Mouse (Mus musculus) gastrocnemius, postnatal 4 days (tissue): ENCODE results near the gene Tnfrsf1a. TPM values are rescaled to one million over a fixed set of nuclear protein-coding genes. Genes with fewer than 3 reads are reported as not detected.
"Not testable (repeated sequence)": the region's sequence is repeated elsewhere in the genome, so short reads cannot be mapped to it uniquely, and the experiment has no call there.

Source experiments
- DNase-seq, 2 experiments: peaks; one replicate each; pipeline ENCODE4 v3.0.0; 2021 to 2022; ENCODE audit warnings: low spot score in 2 of 2, mixed read lengths in 2 of 2
- long read RNA-seq, 2 experiments: library from polyadenylated mRNA; stranded (forward); transcript quantifications; one replicate each; pipeline ENCODE4 v2.0.0; 2021
- total RNA-seq, 2 experiments: library from RNA; stranded (reverse); gene quantifications; 2 replicates each; pipeline ENCODE4 v1.2.3; 2021

Tnfrsf1a gene
- total RNA-seq: 10 to 100 TPM; 59.8 to 60.1 TPM
- long read RNA-seq, experiment 1, transcript Tnfrsf1a-201 (10 exons, 2,156 nt): major isoform, 36 of 48 reads
- long read RNA-seq, experiment 1, partial matches to known transcripts: 5 of 48 reads
- long read RNA-seq, experiment 1, other reads (novel, unspliced or antisense): 7 of 48 reads
- long read RNA-seq, experiment 2, transcript Tnfrsf1a-201 (10 exons, 2,156 nt): major isoform, 25 of 34 reads
- long read RNA-seq, experiment 2, partial matches to known transcripts: 3 of 34 reads
- long read RNA-seq, experiment 2, other reads (novel, unspliced or antisense): 6 of 34 reads

DNA sequence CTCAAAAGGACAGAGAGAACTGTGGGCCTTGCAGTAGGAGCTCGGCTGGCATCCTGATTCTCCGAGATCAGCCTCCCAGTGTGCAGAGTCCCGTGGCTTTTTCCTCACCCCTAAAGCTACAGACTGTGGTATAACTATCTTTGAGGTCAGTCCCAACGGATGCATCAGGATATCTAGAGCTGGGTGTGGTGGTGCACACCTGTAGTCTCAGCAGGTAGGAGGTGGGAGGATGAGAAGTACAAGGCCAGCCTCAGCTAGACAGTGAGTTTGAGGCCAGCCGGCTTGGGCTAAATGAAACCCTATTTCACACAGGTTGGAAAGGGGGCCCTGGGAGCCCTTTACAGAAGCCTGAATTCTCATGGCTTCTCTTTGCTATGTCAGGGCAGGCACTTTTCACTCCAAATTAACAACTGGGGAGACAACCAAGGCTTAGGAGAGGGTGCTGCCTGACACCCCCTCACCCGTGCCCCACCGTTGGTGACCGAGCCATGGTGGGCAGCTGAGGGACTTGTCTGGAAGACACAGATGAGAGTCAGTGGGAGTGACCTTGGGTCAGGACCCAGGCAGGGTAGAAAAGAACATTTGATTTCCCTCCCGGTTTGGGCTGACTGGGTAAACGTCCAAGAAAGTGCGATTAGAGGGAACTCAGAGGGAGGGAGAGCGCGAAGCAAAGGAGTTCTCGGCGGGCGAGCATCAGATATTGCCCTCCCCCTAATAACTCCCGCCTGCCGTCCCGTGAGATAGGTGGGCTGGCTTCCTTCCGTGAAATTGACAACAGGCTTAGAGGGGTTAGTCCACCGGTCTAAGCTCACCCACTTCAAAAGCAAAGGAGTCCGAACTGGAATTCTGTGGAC is at the start of gene Tnfrsf1a:
Gene Tnfrsf1a (plus strand): TSS at position 642 of the 854 bp plus-strand sequence.
- DNase-seq: peak in 1 of 2 experiments; percentile 37

DNA sequence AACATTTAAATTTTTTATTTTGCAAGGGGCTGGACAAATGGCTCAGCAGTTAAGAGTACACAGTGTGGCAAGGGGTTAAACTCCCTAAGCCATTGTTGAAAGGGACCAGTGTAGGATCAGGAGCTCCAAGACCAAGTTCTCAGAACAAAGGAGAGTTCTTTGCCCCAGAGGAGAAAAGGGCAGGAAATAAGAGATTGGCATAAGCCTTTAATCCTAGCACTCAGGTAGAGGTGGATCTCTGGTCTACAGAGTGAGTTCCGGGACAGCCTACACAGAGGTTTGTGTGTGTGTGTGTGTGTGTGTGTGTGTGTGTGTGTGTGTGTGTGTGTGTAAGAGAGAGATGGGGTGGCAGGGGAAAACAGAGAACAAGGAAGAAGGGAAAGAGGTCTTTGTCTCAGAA is 48.2 kb upstream of the Tnfrsf1a start:
- no peak for DNase-seq

DNA sequence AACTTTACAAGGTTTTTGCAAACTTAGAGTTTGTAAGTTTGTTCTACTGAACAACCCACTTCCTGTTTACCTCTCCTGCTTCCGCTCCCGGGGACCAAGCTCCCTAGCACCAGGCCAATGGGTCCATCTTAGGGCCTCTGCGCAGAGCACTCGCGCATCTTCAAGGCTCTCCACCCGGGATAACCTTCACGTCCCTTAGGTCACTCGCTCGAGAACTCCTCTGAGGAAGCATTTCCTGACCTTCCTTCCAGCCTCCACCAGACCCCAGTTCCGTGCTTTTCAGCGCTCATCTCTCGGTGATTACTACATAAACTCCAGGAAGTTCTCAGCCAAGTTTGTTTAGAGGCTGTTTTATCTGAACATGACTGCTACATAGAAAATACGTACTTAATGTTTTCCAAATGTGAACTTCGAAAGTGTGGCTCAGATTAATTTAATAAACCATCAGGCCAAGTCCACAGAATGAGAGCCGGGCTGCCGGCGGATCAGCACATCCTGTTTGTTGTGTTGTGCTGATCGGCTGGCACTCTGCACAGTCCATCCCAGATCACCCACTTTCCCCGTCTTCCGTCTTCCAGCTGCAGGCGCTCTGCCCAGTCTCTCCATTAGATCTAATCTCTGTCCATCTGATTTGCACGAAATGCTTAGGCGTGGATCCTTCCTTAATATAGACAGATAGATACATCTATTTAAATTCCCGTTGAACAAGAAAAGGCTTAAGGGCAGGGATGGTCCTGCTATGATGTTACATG is 46.8 kb upstream of the Tnfrsf1a start:
- DNase-seq: no peak

- no peak for DNase-seq
Observed at GRCm38 (mm10) chr6:125303242-125303641, 45.9 kb upstream of the Tnfrsf1a start.

DNA sequence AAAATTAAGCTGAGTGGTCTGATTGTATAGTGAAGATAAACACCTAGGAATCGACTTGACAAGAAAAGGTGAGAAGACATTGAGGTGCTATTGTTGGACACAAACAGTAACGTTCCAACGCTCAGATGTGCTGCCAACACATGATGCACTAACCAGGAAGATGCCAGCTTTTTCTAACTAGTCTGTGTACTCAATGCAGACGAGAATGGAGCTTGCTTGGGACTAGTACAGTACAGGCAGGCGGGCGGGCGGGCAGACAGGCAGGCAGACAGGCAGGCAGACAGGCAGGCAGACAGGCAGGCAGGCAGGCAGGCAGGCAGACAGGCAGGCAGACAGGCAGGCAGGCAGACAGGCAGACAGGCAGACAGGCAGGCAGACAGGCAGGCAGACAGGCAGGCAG is 44.8 kb upstream of the Tnfrsf1a start:
- not testable (repeated sequence) for DNase-seq

DNA sequence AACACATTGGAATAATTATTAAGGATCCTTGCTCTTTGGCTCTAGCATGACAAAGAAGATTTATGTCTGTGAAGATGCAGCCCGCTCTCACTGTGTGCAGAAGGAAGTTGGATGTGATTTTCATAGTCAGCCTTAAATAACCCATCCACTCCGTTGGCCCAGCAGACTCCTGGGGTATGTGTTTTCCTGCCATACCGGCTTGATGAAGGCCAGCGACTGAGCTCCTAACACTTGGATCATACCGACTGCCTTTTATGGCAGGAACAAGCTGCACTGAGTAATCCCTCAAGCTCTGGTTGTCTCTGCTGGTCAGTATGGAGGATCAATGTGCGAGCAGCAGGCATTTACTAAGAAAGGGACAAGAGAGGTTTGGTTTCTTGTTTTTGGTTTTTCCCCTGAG is 43.7 kb upstream of the Tnfrsf1a start:
- no peak for DNase-seq

DNA sequence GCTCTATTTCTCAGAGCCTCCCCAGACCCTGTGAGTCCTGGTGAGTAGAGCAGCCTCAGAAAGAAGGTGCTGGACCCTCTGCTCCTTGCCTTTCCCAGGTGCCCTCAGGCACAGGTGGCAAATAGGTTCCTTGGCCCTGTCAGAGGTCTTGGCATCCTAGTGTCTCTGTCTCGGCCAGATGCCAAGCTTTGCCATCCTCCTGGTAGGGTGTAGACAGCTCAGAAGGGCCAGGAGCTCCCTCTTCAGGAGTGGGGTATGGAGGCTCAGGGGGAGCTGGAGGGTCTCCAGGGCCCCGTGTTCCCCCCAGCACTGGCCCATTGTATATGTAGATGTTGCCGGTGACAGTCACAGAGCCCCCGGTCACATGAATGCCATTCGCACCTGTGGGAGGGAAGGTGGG is 42.1 kb upstream of the Tnfrsf1a start:
- DNase-seq: no peak

DNA sequence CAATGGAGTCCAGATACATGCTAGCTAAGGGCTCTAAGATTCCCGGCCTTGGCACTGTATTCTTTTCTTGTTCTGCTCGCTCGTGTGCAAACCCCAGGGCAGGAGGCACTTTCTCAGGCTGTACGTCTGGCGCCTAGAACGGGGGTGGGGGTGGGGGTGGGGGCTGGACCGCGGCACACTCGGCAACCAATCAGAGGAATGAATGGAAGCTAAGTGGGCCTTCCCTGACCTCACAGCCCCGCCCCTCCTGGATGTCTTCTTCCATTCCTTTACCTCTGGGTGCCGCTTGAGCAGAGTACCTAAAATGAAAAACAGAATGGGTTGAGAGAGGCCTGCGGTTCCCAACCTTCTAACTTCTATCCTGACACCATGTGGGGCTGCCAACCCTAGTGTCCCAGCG is 40.2 kb upstream of the Tnfrsf1a start:
- no peak for DNase-seq

DNA sequence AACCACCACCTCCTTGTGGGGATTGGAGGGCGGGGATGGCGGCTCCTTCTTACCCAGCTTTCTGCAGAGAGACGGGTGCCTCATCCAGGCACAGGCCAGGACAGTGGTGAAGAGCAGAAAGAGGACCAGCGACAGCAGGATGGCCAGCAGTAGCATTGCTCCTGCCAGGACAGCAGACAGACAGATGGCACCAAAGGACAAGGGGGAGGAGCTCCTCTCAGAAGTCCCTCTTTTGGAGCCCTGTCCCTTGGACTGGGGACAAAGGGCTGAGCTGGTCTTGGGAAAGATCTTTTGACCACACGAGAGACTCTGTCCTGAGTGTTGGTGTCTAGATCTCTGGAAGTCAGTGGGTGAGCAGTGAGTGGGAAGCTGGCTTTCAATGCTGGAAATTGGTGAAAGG is 39.8 kb upstream of the Tnfrsf1a start:
- DNase-seq: no peak

DNA sequence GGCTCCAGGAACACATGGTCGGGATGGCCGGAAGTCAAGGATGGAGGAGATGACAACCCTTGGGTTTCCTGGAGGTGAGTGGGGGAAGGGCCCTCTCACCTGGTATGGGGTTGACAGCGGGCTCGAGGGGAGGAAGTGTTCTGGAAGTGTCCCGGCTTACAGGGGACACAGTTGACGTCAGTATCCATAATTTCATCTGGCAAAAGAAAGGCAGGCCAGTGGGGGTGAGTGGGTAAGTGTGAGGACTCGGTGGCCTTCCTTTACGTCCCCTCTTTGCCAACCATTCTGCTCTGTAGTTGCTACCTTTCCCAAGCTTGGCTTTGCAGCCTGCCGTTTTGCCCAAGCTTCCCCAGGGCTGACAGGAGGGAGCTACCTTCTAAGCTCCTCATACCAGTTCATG is 37.0 kb upstream of the Tnfrsf1a start:
- no peak for DNase-seq

GRCm38 (mm10) chr6:125312581-125313355 is 36.4 kb upstream of the Tnfrsf1a start:
- DNase-seq: peak in 1 of 2 experiments; percentile 17

- DNase-seq: peak; percentile 84 to 90
Observed at GRCm38 (mm10) chr6:125313546-125314230, 35.5 kb upstream of the Tnfrsf1a start, which contains the start of gene Ltbr. TSS of gene Ltbr (minus strand) at chr6:125313885.

DNA sequence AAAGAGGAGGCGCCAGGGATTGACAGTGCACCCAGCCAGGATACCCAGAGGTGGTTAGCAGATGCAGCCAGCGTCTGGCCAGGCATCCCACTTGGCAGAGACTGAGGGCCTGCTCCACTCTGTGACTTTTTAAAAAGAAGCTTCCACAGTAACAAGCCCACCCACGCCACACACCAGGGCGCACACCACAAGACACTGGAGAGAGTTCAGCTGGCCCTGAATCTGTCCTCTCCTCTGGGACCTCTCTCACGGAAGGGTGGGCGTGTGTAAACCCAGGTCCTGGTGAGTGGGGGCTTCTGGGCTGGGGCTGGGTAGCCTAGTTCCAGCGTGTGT is 35.0 kb upstream of the Tnfrsf1a start:
- DNase-seq: no peak

- no peak for DNase-seq
Observed at GRCm38 (mm10) chr6:125314746-125315145, 34.4 kb upstream of the Tnfrsf1a start.

DNA sequence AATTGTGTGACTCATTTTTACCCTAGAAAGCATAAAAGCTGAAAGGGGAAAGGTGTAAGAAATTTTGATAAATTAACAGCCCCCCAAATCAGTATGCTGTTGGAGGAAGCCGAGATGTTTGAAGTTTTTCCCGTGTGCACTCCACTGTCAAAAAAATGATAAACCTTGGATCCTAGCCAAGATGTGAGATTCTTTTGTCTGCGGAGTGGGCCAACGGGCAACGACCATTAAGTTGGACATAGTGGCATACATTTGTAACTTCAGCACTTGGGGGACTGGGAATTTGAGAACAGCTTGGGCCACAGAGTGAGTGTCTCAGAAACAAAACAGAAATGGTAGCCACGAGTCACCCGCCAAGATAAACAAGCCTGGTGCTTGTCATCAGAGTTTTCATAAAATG is 32.1 kb upstream of the Tnfrsf1a start:
- DNase-seq: no peak

DNA sequence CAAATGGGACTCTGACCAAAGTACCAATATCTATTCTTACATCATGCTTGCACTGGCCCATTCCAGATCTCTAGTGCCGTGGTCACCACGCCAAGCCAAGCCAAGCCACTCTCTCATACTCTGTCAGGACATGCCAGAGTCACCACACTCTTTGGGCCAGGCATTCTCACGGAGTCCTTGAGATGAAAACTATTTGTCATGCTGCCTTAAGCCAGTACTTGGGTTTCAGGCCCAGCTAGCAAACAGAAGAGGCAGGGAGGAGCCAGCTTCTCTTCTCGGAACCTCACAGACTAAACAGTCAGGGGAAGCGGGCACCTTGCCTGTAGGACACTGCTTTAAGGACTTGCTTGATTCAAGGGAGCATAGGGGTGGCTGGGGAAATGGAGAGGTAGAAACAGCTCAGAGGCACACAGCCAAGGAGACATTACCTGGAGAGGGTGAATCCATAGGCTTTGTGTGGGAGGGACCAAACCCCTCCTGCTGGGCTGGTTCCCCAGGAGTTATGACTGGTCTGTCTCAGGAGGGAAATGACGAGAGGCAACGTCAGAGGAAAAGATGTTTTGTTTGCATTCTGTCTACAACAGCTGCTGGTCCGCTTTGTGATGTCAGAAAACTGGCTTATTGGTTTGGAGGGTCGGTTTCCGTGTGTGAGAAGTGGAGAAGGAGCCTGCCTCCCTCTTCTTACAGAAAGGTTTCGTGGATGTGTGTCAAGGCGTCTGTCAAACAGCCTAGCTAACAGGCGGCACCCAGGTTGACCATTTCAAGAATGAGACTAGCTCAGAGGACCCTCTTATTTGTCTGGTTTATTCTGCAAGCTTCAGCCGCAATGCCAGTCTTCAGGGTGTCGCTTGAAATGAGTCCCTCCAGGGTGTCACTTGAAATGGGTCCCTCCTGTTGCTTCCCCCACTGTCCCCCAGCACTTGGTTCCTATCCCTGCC is 29.9 kb upstream of the Tnfrsf1a start:
- DNase-seq: no peak

- DNase-seq: no peak
Observed at GRCm38 (mm10) chr6:125319919-125320296, 29.3 kb upstream of the Tnfrsf1a start.

DNA sequence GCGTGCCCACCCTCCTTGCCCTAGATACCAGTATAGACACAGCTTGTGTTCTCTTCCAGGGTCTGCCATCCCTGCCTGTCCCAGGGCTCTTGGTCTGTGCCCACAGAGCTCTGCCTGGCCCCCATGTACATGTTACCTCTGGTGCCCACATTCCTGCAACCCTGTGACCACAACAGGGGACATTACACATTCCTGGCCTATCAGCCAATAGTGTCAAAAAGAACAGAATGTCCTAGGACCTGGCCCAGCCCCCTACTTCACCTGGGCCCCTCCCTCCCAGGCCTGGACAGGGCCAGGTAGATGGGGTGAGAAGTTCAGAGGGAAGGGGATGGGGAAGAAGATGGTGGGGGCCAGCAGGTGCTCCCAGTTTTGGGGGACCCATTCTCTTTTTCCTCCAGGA is 28.8 kb upstream of the Tnfrsf1a start, which contains the start of gene Scnn1a:
Gene Scnn1a (plus strand): TSS at position 337 of the 400 bp plus-strand sequence.
- no peak for DNase-seq
